Mouse (Mus musculus) T-helper 17 cell (primary cell): ENCODE measurements at regions not wholly inside any gene's neighbourhood (a gene's known extent, or its start where the extent isn't known, plus 50 kb on each side); places are given as distances from the start of the nearest gene placed in this dataset.

Experiments used
- in situ Hi-C, 2 experiments: fragments of 300-600 bp; cut with MboI, MseI; formaldehyde crosslinking; loops; 1 replicate in 1 of 2; 2 replicates in 1 of 2; pipeline ENCODE4 v1.15.1; 2025; ENCODE audit warnings: high pct_unique_total_duplicates in 2 of 2

- in situ Hi-C loops: no loop called here
These were observed 71.9 kb upstream of the Tdrd3 start for GRCm38 (mm10) chr14:87344540-87344939.

GRCm38 (mm10) chr14:87346812-87347211 is 69.6 kb upstream of the Tdrd3 start:
- in situ Hi-C loops: no loop called here

- in situ Hi-C loops: no loop called here
These were observed 67.6 kb upstream of the Tdrd3 start for GRCm38 (mm10) chr14:87348825-87349224.

- in situ Hi-C loops: no loop called here
These were observed 50.6 kb upstream of the Tdrd3 start for GRCm38 (mm10) chr14:87365793-87366192.
